Mouse (Mus musculus): ENCODE results near the gene Cfap61. TPM values are rescaled to one million over a fixed set of nuclear protein-coding genes. Genes with fewer than 3 reads are reported as not detected.
A peak's percentile ranks its signal among the peaks of the same experiment; 100 is the strongest.
"Not testable (repeated sequence)": the region's sequence is repeated elsewhere in the genome, so short reads cannot be mapped to it uniquely, and the experiment has no call there.

The Cfap61 gene
- polyA plus RNA-seq, 1 experiment from 2014 or later: 2.2 TPM

DNA sequence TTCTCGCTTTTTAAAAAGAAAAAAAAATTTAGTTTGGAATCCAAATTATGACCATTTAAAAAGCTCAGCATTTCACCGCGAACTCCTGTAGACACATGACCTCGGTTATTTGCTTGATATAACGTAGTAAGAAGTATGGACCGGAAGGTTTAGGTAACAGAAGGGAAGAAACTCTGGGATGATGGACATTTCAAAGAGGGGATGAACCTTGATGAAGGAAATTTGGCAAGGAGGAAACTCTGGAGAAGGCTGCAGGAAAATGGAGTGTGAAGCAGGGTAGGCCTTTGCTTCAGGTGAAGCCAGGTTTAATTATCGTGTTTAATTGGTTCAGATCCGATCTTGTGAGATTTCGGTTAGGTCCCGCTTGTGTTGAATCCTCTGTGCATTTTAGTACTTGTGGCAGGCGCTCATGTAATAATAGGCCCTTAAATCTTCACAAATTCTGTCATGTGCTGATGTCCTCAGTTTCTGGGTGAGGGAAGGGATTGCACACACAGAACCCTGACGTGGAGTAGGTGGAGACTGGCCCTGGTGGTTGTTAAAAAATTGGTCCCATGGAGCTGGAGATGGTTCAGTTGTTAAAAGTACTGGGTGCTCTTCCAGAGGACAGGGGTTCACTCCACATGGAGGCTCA, 30.5 kb upstream of the Cfap61 start:
- no peak for ATAC-seq (ENCODE audit: low read depth)
- Histone ChIP-seq H3K4me3 (peak overlapping the region; percentile 98), H3K27me3 (no peaks in the 10 kb centered on the region), H3K36me3 (peaks cover 11% of the 10 kb centered on the region), H3K4me1 (replicated peaks) (peaks cover 22% of the 10 kb centered on the region), H3K4me2 (peak overlapping the region; percentile 73), H3K27ac (replicated peaks) (no peak overlapping the region), H3K9me3 (no peaks in the 10 kb centered on the region), H3K9ac (peak overlapping the region; percentile 95)
- WGBS: 35% methylated on average over 12 of the region's 12 CpGs

DNA sequence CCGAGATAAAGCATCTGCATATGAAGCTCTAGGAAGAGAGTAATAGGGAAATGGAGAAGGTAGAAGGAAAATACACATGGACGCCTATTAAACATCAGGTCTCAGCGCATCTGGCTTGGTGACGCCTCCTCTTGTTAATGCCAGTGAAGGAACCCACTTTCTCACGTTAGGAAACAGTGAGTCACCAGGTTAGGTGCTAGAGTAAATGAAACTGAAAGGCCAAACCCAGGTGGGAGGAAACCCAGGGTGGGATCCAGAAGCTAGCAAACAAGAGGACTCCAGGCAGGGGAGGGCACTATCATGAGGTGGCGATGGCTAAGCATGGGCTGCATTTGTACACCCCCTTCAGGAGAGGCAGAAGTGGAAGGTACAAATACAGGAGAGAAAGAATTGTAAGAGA, 29.4 kb upstream of the Cfap61 start:
- H3K4me2 ChIP-seq: no peak overlapping the region
- no peaks in the 10 kb centered on the region for H3K27me3 ChIP-seq
- H3K4me3 ChIP-seq: no peak overlapping the region
- WGBS: 91% methylated on average over 6 of the region's 6 CpGs
- H3K4me1 ChIP-seq (replicated peaks): peaks cover 22% of the 10 kb centered on the region
- H3K27ac ChIP-seq (replicated peaks): no peak overlapping the region
- H3K9ac ChIP-seq: no peak overlapping the region
- peaks cover 19% of the 10 kb centered on the region for H3K36me3 ChIP-seq
- H3K9me3 ChIP-seq: no peaks in the 10 kb centered on the region
- ATAC-seq (ENCODE audit: low read depth): no peak

DNA sequence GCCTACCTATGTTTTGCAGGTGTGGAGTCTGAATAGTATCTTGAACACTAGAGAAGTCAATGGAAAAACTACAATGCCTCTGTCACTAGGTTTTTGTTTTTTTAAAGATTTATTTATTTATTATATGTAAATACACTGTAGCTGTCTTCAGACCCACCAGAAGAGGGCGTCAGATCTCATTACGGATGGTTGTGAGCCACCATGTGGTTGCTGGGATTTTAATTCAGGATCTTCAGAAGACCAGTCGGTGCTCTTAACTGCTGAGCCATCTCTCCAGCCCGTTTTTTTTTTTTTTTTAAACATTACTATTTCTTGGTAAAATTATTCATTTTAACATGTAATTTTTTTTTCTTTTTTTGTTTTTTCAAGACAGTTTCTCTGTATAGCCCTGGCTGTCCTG, 28.7 kb upstream of the Cfap61 start:
- Histone ChIP-seq H3K4me1 (replicated peaks) (peaks cover 22% of the 10 kb centered on the region), H3K36me3 (peaks cover 26% of the 10 kb centered on the region)
- H3K4me3 ChIP-seq; H3K27me3 ChIP-seq; ATAC-seq (ENCODE audit: low read depth); H3K27ac ChIP-seq (replicated peaks); H3K9ac ChIP-seq; H3K4me2 ChIP-seq; H3K9me3 ChIP-seq: not testable (repeated sequence)
- whole genome bisulfite sequencing: 52% methylated on average over 4 of the region's 4 CpGs

DNA sequence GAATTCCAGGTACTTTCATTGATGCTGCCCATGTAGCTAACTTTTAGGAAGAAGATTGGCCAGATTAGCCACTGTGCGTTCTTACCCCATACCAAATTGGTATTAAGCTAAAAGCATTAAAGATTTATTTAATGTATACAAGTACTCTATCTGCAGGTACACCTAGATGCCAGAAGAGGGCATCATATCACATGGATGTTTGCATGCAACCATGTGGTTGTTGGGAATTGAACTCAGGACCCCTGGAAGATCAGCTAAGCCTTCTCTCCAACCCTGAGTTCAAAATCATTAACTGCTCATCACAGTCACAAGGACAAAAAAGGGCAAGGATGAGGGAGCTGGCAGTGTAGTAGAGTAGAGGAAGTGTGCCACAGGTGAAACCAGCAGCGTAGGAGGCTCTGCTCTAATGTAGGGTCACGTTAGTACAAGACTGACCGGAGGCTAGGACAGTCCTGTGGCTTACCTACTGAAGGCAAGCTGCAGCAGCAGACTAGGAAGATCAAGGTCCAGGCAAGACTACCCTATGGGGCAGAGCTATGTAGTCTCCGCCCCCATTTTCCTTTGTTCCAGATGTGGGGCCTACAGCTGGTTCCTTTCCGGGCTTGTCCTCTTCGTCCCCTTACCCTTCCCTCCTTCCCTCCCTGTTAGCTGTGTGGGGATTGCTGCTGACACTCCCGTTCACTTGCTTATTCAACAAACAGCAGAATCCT, 13.5 kb upstream of the Cfap61 start:
- H3K4me2 ChIP-seq: no peak overlapping the region
- H3K4me3 ChIP-seq: no peak overlapping the region
- H3K27me3 ChIP-seq: no peaks in the 10 kb centered on the region
- H3K36me3 ChIP-seq: peaks cover 91% of the 10 kb centered on the region
- H3K9ac ChIP-seq: no peak overlapping the region
- H3K9me3 ChIP-seq: no peaks in the 10 kb centered on the region
- 90% methylated on average over 8 of the region's 8 CpGs for WGBS
- H3K27ac ChIP-seq (replicated peaks): no peak overlapping the region
- H3K4me1 ChIP-seq (replicated peaks): no peaks in the 10 kb centered on the region
- ATAC-seq (ENCODE audit: low read depth): no peak

DNA sequence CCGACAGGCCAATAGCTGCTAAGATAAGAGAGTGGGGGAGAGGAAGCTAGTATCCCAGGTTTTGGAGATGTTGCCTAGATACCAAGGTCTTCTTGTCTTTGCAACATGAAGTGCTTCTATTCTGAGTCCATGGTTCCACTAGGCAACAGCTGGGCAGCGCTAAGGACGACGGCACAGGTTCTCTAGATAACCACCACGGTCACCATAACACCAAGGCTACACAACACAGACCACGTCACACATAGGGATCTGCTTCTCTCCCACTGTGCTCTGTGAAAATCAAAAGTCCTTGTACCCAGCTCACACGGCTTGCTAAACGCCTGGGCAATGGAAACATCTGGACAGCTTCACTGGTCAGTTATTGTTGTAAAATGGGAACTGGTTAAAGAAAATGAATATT, 2.4 kb downstream of the Cfap61 start:
- Histone ChIP-seq H3K36me3 (peaks cover 9% of the 10 kb centered on the region), H3K27ac (replicated peaks) (no peak overlapping the region), H3K9ac (no peak overlapping the region), H3K4me1 (replicated peaks) (peaks cover 16% of the 10 kb centered on the region), H3K4me3 (no peak overlapping the region), H3K4me2 (no peak overlapping the region), H3K27me3 (no peaks in the 10 kb centered on the region), H3K9me3 (no peaks in the 10 kb centered on the region)
- no peak for ATAC-seq (ENCODE audit: low read depth)
- 85% methylated on average over 8 of the region's 8 CpGs for WGBS

DNA sequence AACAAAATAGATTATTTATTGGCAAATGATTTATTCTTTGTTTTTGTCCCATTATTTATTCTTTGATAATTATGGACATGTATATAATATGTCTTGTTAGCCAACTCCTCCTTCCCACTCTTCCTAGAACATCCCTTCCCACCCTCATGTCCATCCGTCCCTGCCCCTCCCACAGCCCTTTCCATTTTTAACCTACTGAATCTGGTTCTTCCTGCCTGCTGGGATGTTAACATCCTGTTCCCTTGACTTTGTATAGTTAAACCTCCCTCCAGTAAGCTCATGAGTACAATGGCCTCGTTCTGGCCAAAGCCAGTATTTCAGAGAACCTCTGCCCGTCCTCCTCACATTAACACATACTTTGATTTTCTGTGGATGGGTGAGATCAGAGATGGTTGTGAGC, 6.8 kb downstream of the Cfap61 start:
- no peak for ATAC-seq (ENCODE audit: low read depth)
- H3K27ac ChIP-seq (replicated peaks): no peak overlapping the region
- H3K9me3 ChIP-seq: no peaks in the 10 kb centered on the region
- H3K4me2 ChIP-seq: no peak overlapping the region
- no peak overlapping the region for H3K4me3 ChIP-seq
- H3K4me1 ChIP-seq (replicated peaks): peaks cover 16% of the 10 kb centered on the region
- H3K27me3 ChIP-seq: no peaks in the 10 kb centered on the region
- H3K36me3 ChIP-seq: no peaks in the 10 kb centered on the region
- no peak overlapping the region for H3K9ac ChIP-seq
- 71% methylated on average over 3 of the region's 3 CpGs for WGBS

DNA sequence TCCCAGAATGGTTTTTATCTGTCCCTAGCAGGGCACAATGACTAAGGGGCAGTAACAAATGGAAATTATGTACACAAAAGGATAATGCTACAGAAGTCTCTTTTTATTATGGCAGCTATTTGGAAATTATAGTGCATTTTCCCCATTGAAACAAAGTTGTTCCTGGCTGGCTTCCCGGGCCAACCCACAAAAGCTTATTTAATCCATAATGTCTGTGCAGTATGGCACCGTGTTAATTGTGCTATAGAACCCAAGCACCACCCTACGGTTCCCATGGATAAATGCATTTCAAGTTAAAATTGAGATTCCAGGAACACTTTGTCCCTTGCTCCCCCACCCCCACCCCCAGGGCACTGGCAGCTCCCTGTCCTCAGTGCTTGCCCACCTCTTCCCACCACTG, 9.7 kb downstream of the Cfap61 start:
- no peak for ATAC-seq (ENCODE audit: low read depth)
- H3K4me2 ChIP-seq: no peak overlapping the region
- H3K36me3 ChIP-seq: no peaks in the 10 kb centered on the region
- no peaks in the 10 kb centered on the region for H3K27me3 ChIP-seq
- H3K27ac ChIP-seq (replicated peaks): no peak overlapping the region
- H3K4me1 ChIP-seq (replicated peaks): peaks cover 25% of the 10 kb centered on the region
- H3K9ac ChIP-seq: no peak overlapping the region
- 48% methylated on average over 3 of the region's 3 CpGs for WGBS
- no peaks in the 10 kb centered on the region for H3K9me3 ChIP-seq
- no peak overlapping the region for H3K4me3 ChIP-seq

DNA sequence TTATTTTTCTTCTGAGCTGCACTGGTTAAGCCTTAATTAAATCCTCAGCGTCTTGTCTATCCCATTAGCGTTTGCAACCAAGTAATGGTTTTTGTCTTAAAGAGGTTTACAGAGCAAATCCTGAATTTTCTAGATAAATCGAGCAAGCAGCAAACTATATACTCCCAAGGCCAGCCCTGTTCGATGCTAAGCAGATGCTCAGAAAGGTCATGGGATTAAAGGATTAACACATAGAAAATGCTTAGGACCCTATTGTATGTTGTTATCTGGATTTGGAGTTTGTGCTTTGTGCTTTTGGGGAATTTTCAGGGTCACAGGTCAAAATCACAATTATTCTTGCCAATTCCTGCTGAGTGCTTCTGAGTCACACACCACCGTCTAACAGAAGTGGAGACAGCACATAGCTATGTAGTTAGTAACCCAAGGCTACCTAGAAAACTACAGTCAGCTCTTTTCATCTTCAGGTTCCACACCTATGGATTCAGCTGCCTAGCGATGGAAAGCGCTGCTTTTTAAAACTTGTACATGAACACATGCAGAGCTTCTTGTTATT, 13.9 kb downstream of the Cfap61 start:
- no peak overlapping the region for H3K9ac ChIP-seq
- H3K9me3 ChIP-seq: no peaks in the 10 kb centered on the region
- no peak for ATAC-seq (ENCODE audit: low read depth)
- H3K27me3 ChIP-seq: no peaks in the 10 kb centered on the region
- H3K27ac ChIP-seq (replicated peaks): peak overlapping the region; percentile 80
- 75% methylated on average over 7 of the region's 7 CpGs for WGBS
- no peak overlapping the region for H3K4me2 ChIP-seq
- no peaks in the 10 kb centered on the region for H3K36me3 ChIP-seq
- no peak overlapping the region for H3K4me3 ChIP-seq
- H3K4me1 ChIP-seq (replicated peaks): peaks cover 34% of the 10 kb centered on the region

DNA sequence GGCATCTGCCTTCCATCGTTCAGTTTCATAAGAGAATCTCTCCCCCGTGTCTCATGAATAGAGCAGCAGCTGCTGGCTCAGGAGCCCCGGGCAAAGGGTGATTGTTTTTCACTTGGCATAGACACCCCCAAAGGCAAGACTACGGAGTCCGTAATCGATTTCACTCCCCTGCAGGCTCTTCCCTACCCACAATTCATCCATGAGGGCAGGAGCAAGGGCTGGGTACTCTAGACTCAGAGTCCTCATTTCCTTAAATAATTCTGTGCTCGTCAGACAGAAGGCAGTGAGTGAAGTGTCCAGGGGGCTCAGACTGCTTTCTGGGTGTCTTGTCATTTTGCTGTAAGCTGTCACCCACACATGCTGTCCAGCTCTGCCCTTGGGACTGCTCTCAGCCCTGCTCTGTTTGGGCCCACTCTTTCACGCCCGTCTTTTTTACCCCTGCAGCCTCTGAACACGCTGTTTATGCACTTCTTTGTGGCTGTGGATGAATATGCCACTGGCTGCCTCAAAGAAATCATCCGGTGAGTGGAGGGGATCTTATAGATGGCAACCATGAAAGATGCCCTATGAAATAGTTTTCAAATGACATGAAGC, 15.0 kb downstream of the Cfap61 start:
- peak; percentile 68 for ATAC-seq (ENCODE audit: low read depth)
- H3K9ac ChIP-seq: no peak overlapping the region
- H3K4me1 ChIP-seq (replicated peaks): peaks cover 27% of the 10 kb centered on the region
- no peaks in the 10 kb centered on the region for H3K9me3 ChIP-seq
- no peaks in the 10 kb centered on the region for H3K36me3 ChIP-seq
- peak overlapping the region; percentile 80 for H3K27ac ChIP-seq (replicated peaks)
- peak overlapping the region; percentile 30 for H3K4me2 ChIP-seq
- H3K27me3 ChIP-seq: no peaks in the 10 kb centered on the region
- no peak overlapping the region for H3K4me3 ChIP-seq
- 11% methylated on average over 11 of the region's 11 CpGs for WGBS

DNA sequence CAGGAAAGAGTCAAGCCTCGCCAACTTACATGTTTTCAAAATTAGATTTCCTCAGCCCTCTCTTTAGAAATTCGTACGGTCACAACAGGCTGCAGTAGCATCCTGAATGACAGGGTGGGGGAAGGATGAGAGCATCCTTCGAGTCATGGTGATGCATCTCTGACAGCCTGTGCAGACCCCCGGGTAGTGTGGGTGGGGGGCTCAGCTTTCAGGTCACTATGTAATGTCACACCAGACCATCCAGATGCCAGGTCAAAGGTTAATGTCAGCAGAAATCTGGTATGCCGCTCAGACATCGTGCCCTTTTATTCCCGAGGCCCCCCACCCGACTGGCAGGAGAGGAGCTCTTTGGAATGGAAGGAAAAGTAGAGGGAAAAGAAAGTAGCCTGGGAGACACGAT, 15.7 kb downstream of the Cfap61 start:
- no peak overlapping the region for H3K9ac ChIP-seq
- no peak overlapping the region for H3K4me3 ChIP-seq
- peaks cover 25% of the 10 kb centered on the region for H3K4me1 ChIP-seq (replicated peaks)
- H3K27me3 ChIP-seq: no peaks in the 10 kb centered on the region
- no peak overlapping the region for H3K4me2 ChIP-seq
- H3K27ac ChIP-seq (replicated peaks): no peak overlapping the region
- 13% methylated on average over 10 of the region's 10 CpGs for WGBS
- no peaks in the 10 kb centered on the region for H3K9me3 ChIP-seq
- no peaks in the 10 kb centered on the region for H3K36me3 ChIP-seq
- no peak for ATAC-seq (ENCODE audit: low read depth)

DNA sequence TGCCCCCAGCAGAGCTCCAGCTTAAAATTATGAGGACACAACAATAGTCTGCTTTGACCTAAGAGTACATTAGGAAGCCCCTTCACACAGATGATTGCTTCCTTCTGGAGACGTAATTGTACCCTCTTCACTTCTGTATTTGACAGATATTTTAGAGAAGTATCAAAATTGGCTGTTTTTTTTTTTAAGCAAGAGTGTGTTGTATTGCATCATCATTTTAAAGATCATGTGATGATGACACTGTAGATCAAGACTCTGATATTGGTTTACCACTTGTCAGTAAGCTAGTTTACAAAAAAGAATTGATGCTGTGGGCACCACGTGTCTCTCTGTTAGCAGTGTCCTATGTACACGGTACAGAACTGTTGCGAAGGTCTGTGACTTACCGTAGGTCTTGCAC, 18.1 kb downstream of the Cfap61 start:
- Histone ChIP-seq H3K9ac (no peak overlapping the region), H3K27me3 (0 out of 2 replicates have a peak, but pooled peaks cover under 1% of the 10 kb centered on the region), H3K4me3 (no peak overlapping the region), H3K4me1 (replicated peaks) (peaks cover 25% of the 10 kb centered on the region), H3K4me2 (no peak overlapping the region), H3K36me3 (no peaks in the 10 kb centered on the region), H3K27ac (replicated peaks) (no peak overlapping the region), H3K9me3 (no peaks in the 10 kb centered on the region)
- no peak for ATAC-seq (ENCODE audit: low read depth)
- WGBS: 61% methylated on average over 5 of the region's 5 CpGs

DNA sequence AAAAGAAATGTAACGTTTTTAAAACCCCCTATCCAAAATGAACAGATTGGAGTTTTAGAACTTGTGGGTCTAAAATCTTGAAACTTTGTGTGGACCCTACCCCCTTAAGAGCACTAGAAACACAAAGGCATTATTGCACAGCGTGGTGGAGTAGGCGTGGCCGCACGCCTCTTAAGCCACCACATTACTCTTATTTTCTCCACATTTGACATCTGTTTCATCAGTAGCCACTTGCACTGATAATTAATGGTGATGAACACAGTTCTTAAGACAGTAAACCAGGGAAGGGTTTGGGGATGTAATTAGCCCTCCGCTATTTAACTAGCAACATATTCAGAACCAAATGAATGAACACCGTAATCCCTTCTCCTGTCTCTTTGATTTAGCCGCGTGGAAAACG, 21.3 kb downstream of the Cfap61 start:
- Histone ChIP-seq H3K9me3 (no peaks in the 10 kb centered on the region), H3K4me3 (no peak overlapping the region), H3K27ac (replicated peaks) (no peak overlapping the region), H3K4me1 (replicated peaks) (peaks cover 5% of the 10 kb centered on the region; the same call in 1 of the 2 replicates), H3K4me2 (no peak overlapping the region), H3K27me3 (0 out of 2 replicates have a peak, but pooled peaks cover 6% of the 10 kb centered on the region), H3K36me3 (no peaks in the 10 kb centered on the region), H3K9ac (no peak overlapping the region)
- 34% methylated on average over 10 of the region's 10 CpGs for WGBS
- no peak for ATAC-seq (ENCODE audit: low read depth)

All from neural tube, embryonic 13.5 days (tissue).